Mouse (Mus musculus) right cerebral cortex, postnatal 14 days (tissue): ENCODE data around the gene Proser3.

Experiments
- DNase-seq: peaks from one replicate; pipeline ENCODE4 v3.0.0; 2022

Gene Proser3

GRCm38 (mm10) chr7:30552102-30553020, at the start of gene Proser3, which contains the start of gene Hspb6:
Gene Proser3, minus strand, starts transcription at chr7:30552299.
Gene Hspb6, plus strand, starts transcription at chr7:30552178.
- peak; percentile 96 for DNase-seq

DNA sequence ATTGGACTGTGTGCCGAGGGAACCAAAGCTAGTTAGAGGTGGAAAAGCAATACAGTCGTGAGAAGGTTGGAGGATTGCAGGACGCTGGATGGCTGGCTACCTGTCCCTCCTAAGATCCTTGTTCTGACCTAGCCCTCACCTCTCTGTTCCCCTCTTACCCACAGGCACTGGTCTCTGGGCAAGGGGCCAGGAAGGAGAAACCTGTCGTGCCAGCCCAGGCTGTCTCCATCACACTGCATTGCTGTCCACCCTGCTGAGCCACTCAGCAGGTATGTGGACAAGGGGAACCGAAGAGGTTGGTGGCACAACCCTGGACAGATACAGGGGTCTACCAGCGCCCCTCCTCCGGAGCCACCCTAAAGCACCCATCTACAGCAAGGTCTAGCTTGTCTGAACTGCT, 48.6 kb upstream of the Proser3 start:
- DNase-seq: no peak

DNA sequence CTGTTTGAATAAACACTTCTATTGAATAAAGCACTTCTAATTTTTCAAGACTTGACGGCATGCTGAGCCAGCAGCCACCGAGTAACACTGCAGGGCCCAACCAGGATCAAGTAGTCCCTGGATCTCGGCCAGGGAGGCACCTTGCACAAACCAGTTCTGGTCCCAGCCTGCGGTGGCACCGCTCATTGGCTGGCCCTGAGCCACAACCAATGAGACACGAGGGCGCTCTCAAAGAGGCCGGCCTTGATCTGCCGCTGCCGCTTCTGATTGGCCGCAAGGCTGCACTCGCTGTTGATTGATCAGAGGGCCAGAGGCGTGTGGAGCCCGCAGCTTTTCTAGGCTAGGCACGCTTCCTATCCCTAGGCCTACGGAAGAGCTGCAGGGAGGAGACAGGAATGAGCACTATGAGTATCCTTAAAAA, 47.8 kb upstream of the Proser3 start:
- peak; percentile 92 for DNase-seq

- DNase-seq: no peak
These were observed 46.7 kb upstream of the Proser3 start, which contains the start of gene Zbtb32 for GRCm38 (mm10) chr7:30598786-30599185. Gene Zbtb32, minus strand, starts transcription at chr7:30598909.

- DNase-seq: no peak
These were observed 44.7 kb upstream of the Proser3 start for GRCm38 (mm10) chr7:30596811-30597210.

DNA sequence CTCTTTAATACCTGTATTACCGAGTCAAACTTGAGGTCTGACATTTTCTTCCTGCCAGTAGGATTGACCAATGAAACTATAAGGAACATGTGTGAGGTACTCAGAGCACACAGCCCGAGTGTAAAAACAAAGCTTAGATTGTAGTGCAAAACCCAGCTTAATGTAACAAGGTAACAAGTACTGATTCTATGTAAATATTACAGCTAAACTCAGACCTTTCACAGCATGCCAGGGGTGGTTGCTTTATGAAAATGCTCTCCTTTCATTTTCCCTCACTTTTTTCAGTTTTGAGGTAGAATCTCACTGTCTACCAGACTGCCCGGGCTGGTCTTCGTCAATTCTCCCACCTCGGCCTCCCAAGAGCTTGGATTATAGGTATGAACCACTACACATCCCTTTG, 44.0 kb upstream of the Proser3 start:
- no peak for DNase-seq

- DNase-seq: no peak
These were observed 42.5 kb upstream of the Proser3 start for GRCm38 (mm10) chr7:30594510-30595024.

- no peak for DNase-seq
These were observed 41.7 kb upstream of the Proser3 start for GRCm38 (mm10) chr7:30593579-30594509.

DNA sequence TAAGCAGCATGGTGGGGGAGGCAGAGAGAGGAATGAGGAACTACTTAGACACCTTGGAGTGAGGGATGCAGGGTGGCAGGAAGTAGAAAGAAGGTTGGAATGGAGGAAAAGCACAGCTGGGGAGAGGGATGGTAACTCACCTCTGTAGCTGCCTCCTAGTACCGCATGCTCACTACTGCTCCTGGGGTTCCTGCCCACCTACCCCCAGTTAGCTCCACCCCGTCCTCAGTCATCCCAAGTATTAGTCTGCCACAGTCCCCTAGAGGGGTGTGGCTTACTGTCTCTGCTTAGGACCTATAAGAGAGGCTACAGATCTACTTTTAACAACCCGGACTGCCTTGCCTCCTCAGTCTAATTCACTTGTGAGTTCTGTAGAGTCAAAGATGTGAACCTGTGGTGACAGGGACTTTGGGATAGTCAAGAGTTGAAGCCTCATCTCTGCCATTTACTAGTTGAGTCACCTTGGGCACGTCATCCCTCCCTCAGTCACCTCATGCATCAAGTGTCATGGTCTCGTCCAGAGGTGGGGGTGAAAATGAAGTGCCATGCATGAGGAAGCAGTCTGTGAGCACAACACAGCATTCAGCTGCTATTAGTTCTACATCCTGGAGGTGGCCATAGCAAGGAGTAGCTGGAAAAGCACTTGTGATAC, 40.8 kb upstream of the Proser3 start:
- DNase-seq: no peak

GRCm38 (mm10) chr7:30591605-30591951, 39.5 kb upstream of the Proser3 start:
- no peak for DNase-seq

GRCm38 (mm10) chr7:30590927-30591604, 39.0 kb upstream of the Proser3 start:
- no peak for DNase-seq

GRCm38 (mm10) chr7:30589435-30590301, 37.6 kb upstream of the Proser3 start:
- peak; percentile 89 for DNase-seq

GRCm38 (mm10) chr7:30588676-30589434, 36.8 kb upstream of the Proser3 start, which contains the start of gene Kmt2b:
Gene Kmt2b, minus strand, starts transcription at chr7:30588726.
- DNase-seq: peak; percentile 96

GRCm38 (mm10) chr7:30587842-30588667, 36.0 kb upstream of the Proser3 start:
- peak; percentile 53 for DNase-seq

DNA sequence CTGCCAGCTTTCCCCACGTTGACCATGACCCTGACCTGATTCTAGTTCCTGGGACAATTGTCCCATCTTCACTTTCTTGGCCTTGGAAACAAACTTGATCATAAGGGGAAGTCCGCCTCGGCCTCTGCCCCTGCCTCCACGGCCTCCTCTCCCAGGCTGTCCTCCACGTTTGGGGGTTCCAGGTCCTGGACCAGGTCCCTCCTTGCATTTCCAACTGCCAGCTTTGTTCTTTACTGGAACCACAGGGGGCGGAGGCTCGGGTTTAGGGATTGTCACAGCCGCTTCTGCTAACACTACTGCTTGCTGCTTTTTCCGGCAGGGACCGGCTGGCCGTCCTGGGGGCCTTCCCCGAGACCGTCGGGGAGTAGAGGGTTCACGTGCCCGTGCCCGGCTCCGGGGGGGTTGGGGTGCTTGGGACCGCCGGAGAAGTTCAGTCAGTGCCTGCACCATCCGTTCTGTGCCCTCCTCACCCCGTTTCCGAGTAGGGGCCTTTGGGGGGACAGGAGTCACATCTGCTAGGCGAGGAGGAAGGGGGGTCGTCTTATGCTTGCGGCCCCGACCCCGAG, 34.4 kb upstream of the Proser3 start:
- DNase-seq: no peak

DNA sequence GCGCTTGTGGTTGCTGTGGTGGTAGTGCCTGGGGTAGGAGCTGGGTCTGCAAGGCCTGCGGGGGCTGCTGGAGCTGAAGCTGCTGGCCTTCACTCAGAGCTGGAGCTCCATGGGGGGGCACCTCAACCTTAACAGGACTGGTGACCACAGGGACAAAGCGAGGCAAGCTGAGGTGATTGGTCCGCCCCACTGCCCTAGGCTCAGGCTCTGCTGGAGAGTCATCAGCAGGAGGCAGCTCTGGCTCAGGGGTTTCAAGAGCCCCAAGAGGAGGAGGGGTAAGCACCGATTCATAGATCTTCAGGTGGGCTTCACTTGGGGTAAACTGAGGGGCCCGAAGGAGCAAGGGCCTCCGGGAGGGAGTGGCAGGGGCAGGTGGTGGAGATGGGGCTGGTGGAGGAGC, 33.1 kb upstream of the Proser3 start:
- DNase-seq: no peak

GRCm38 (mm10) chr7:30584339-30584738, 32.2 kb upstream of the Proser3 start:
- DNase-seq: no peak

DNA sequence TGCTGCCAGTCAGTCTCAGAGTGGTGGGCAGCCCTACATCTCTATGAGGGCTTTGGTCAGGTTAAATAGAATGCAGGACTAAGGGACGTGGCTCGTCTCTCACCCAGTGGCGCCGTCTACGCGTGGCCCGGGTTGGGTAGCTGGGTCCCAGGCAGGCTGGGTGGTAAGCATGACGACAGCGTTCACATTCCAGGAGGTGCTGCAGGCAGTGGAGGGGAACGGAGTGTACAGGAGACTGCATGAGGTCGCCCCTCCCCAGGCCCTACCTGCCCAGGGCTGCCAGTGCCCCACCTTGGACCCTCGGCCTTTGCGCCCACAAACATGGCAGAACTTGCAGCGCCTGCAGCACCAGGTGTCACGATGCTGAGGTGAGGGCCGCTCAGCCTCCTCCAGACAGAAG, 29.4 kb upstream of the Proser3 start:
- DNase-seq: no peak

GRCm38 (mm10) chr7:30579950-30580349, 27.9 kb upstream of the Proser3 start:
- no peak for DNase-seq
